In the genomic region with DNA sequence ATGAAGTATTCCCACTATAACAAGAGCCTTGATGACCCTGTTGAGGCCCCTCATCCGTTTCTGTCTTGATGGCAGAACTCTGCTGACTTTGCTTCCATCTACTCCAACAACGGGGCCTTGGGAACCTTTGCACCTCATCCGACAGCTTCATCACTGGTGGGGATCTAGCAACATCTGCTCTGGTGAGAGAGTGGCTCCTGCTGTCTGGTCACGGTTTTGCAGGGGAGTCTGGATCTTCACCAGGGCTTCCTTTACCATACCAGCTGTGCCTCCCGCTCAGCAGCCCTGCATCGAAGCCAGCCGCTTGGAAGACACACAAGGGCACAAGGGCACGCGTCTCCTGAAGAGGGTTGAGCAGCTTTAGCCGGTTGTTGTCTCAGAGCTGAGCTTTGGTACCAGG, we compare ENCODE assay signal across 8 mouse cellular contexts.
DNase-seq lines count a peak whose midpoint lies in the region; ATAC-seq and TF ChIP-seq lines count a peak whose summit lies in the region.

No protein-coding gene starts in this region.

- no peaks in the 10 kb centered on the region for H3K4me1 ChIP-seq in ES-Bruce4 (ENCODE audit: control insufficient read depth, insufficient read depth, low read length)
- H3K4me1 ChIP-seq in neural tube, embryonic 12.5 days = peaks cover 10% of the 10 kb centered on the region

- H3K9ac ChIP-seq in ES-Bruce4 (ENCODE audit: low read depth, poor library complexity, severe bottlenecking) = no peak overlapping the region
- H3K9ac ChIP-seq in neural tube, embryonic 12.5 days = no peak overlapping the region

- DNase-seq in heart, postnatal 10 days = peak; percentile 29 to 42
- DNase-seq in heart, postnatal 36 days = no peak
- peak; percentile 76 for DNase-seq in brain, adult 2 months (ENCODE audit: low read depth, low spot score)
- peak; percentile 41 to 57 for DNase-seq in left cerebral cortex, adult 18-20 months (ENCODE audit: low spot score in 2 of 2)
- no peak for DNase-seq in spleen, adult 12 weeks (ENCODE audit: low spot score)

- H3K9me3 ChIP-seq in ES-Bruce4 (replicated peaks; ENCODE audit: control insufficient read depth, insufficient read depth, low read length, poor library complexity, severe bottlenecking) = no peaks in the 10 kb centered on the region
- no peaks in the 10 kb centered on the region for H3K9me3 ChIP-seq in neural tube, embryonic 12.5 days

- ATAC-seq in neural tube, embryonic 12.5 days (ENCODE audit: low FRiP score, low read depth) = 0 out of 2 replicates have a peak, but pooled peaks have one; percentile 41
- no peak for ATAC-seq in monocyte, adult 5-6 weeks (replicated peaks; ENCODE audit: insufficient number of reproducible peaks, low FRiP score, low TSS enrichment, poor library complexity, severe bottlenecking)

- H3K27ac ChIP-seq in ES-Bruce4 (ENCODE audit: insufficient read depth, low read length) = no peak overlapping the region
- H3K27ac ChIP-seq in neural tube, embryonic 12.5 days = no peak overlapping the region

- peak; percentile 38 for TF ChIP-seq CTCF in ES-Bruce4 (IDR thresholded peaks at IDR 0.05; ENCODE audit: low read depth, low read length)

- WGBS in neural tube, embryonic 12.5 days = 50% methylated on average over 10 of the region's 10 CpGs

- TF ChIP-seq EP300 in ES-Bruce4 (IDR thresholded peaks at IDR 0.05; ENCODE audit: insufficient read depth, low read depth, low read length) = no peak

- no peaks in the 10 kb centered on the region for H3K36me3 ChIP-seq in ES-Bruce4 (ENCODE audit: control insufficient read depth, insufficient read depth, low read length, poor library complexity, severe bottlenecking)
- no peaks in the 10 kb centered on the region for H3K36me3 ChIP-seq in neural tube, embryonic 12.5 days

- H3K4me3 ChIP-seq in ES-Bruce4 (ENCODE audit: low read depth, low read length) = no peak overlapping the region
- H3K4me3 ChIP-seq in neural tube, embryonic 12.5 days = no peak overlapping the region

- TF ChIP-seq POLR2A in ES-Bruce4 (IDR thresholded peaks at IDR 0.05; ENCODE audit: insufficient read depth, low read length) = no peak

- no peak overlapping the region for H3K4me2 ChIP-seq in neural tube, embryonic 12.5 days (replicated peaks)

- intact Hi-C loops in heart, postnatal 10 days (cut with DNase I) = loop anchor here (2.0 to 10.0 kb wide), 2 partner anchors 430 to 534 kb away; no protein-coding TSS in a partner anchor
- intact Hi-C loops in heart, postnatal 36 days (cut with DNase I) = loop anchor here (1.0 kb wide), 1 partner anchor 430 kb away; no protein-coding TSS in a partner anchor

- H3K27me3 ChIP-seq in ES-Bruce4 (ENCODE audit: control insufficient read depth, insufficient read depth, low read length, poor library complexity, severe bottlenecking) = no peaks in the 10 kb centered on the region
- no peaks in the 10 kb centered on the region for H3K27me3 ChIP-seq in neural tube, embryonic 12.5 days (replicated peaks)

Comparison
In these comparisons a context has a peak if more than half of its experiments do, and no peak if none do; other contexts are left out.
1. DNase-seq: peak in heart, postnatal 10 days (2 of 2), brain, adult 2 months (single experiment) and left cerebral cortex, adult 18-20 months (2 of 2); none in heart, postnatal 36 days (0 of 2) and spleen, adult 12 weeks (single experiment).